Mouse (Mus musculus): ENCODE measurements around the gene Tm2d1.

Gene Tm2d1

GRCm38 (mm10) chr4:98321371-98322111 is 61.6 kb downstream of the Tm2d1 start:
- DNase-seq = peak; percentile 70 to 75

GRCm38 (mm10) chr4:98318769-98319168 is 64.3 kb downstream of the Tm2d1 start:
- DNase-seq = no peak

GRCm38 (mm10) chr4:98317149-98317548 is 66.0 kb downstream of the Tm2d1 start:
- no peak for DNase-seq
